Mouse (Mus musculus) olfactory bulb, adult 2 months (tissue): ENCODE data around the gene Cdc14a.

Source experiments
- CTCF ChIP-seq: fragments of 200-500 bp; IDR thresholded peaks from 2 replicates; pipeline ENCODE4 v1.5.1; 2012; ENCODE audit warnings: low read depth, mild to moderate bottlenecking, low read length, moderate library complexity; ENCODE audit not compliant: insufficient read depth
- POLR2A ChIP-seq: fragments of 200-500 bp; IDR thresholded peaks from 2 replicates; pipeline ENCODE4 v1.6.1; 2012; ENCODE audit warnings: mild to moderate bottlenecking, low read depth, low read length, moderate library complexity; ENCODE audit not compliant: insufficient read depth

- TF ChIP-seq CTCF, result no peak
- no peak for TF ChIP-seq POLR2A
These were observed 534 bp upstream of the Cdc14a start for GRCm38 (mm10) chr3:116424160-116424972.
